Mouse (Mus musculus) monocyte, adult 2 months (primary cell): ENCODE results near the gene Slc25a21.

ENCODE experiments used
- DNase-seq, 2 experiments: peaks; one replicate each; pipeline ENCODE4 v3.0.0; 2022; ENCODE audit warnings: low spot score in 2 of 2, low read depth in 1 of 2

Slc25a21 gene

GRCm38 (mm10) chr12:57185475-57185874 lies 11.8 kb downstream of the Slc25a21 start:
- no peak for DNase-seq

- DNase-seq = no peak
Measured at GRCm38 (mm10) chr12:57184401-57185147, 12.7 kb downstream of the Slc25a21 start.

GRCm38 (mm10) chr12:57179465-57180188 lies 17.6 kb downstream of the Slc25a21 start:
- no peak for DNase-seq

- DNase-seq = no peak
Measured at GRCm38 (mm10) chr12:57178818-57179217, 18.5 kb downstream of the Slc25a21 start.

- no peak for DNase-seq
Measured at GRCm38 (mm10) chr12:57163294-57163693, 34.0 kb downstream of the Slc25a21 start.

GRCm38 (mm10) chr12:57162840-57163239 lies 34.4 kb downstream of the Slc25a21 start:
- DNase-seq = no peak

- no peak for DNase-seq
Measured at GRCm38 (mm10) chr12:57159904-57160303, 37.4 kb downstream of the Slc25a21 start.

- no peak for DNase-seq
Measured at GRCm38 (mm10) chr12:57158266-57158665, 39.0 kb downstream of the Slc25a21 start.

- DNase-seq = no peak
Measured at GRCm38 (mm10) chr12:57138937-57139336, 58.3 kb downstream of the Slc25a21 start.

GRCm38 (mm10) chr12:57137809-57138208 lies 59.5 kb downstream of the Slc25a21 start:
- no peak for DNase-seq

- DNase-seq = no peak
Measured at GRCm38 (mm10) chr12:57118602-57119001, 78.7 kb downstream of the Slc25a21 start.

GRCm38 (mm10) chr12:57115516-57115915 lies 81.8 kb downstream of the Slc25a21 start:
- DNase-seq = no peak

- no peak for DNase-seq
Measured at GRCm38 (mm10) chr12:57109363-57109762, 87.9 kb downstream of the Slc25a21 start.

GRCm38 (mm10) chr12:57102322-57102721 lies 95.0 kb downstream of the Slc25a21 start:
- no peak for DNase-seq

GRCm38 (mm10) chr12:57100549-57100948 lies 96.7 kb downstream of the Slc25a21 start:
- no peak for DNase-seq

GRCm38 (mm10) chr12:57099066-57099465 lies 98.2 kb downstream of the Slc25a21 start:
- no peak for DNase-seq

- no peak for DNase-seq
Measured at GRCm38 (mm10) chr12:57098371-57098770, 98.9 kb downstream of the Slc25a21 start.

- DNase-seq = no peak
Measured at GRCm38 (mm10) chr12:57093107-57093506, 104.2 kb downstream of the Slc25a21 start.

GRCm38 (mm10) chr12:57084519-57084918 lies 112.8 kb downstream of the Slc25a21 start:
- DNase-seq = no peak

GRCm38 (mm10) chr12:57083533-57083932 lies 113.7 kb downstream of the Slc25a21 start:
- DNase-seq = no peak

- DNase-seq = no peak
Measured at GRCm38 (mm10) chr12:57076606-57077005, 120.7 kb downstream of the Slc25a21 start.

- DNase-seq = no peak
Measured at GRCm38 (mm10) chr12:57072616-57073015, 124.7 kb downstream of the Slc25a21 start.
